Mouse (Mus musculus) heart, embryonic 16.5 days (tissue): ENCODE results near the gene Cep85l. TPM values are rescaled to one million over a fixed set of nuclear protein-coding genes. Genes with fewer than 3 reads are reported as not detected.

Experiments
- ATAC-seq: fragments of 200-750 bp; cut with Nextera tagmentation; replicated peaks from 2 replicates; pipeline ENCODE4 v1.8.0; 2017; ENCODE audit warnings: moderate number of reproducible peaks; ENCODE audit not compliant: insufficient read depth, low FRiP score; ENCODE audit errors: extremely low read depth
- H3K27ac ChIP-seq: fragments of 300-500 bp; sonication (generic); 2 replicates; pipeline ENCODE4 v1.5.1; 2014; ENCODE audit warnings: mild to moderate bottlenecking, low read length, control low read depth, moderate library complexity
- H3K27me3 ChIP-seq: fragments of 300-500 bp; sonication (generic); 2 replicates; pipeline ENCODE4 v1.6.1; 2014; ENCODE audit warnings: low read length, mixed read lengths; ENCODE audit not compliant: control insufficient read depth, insufficient read depth
- H3K36me3 ChIP-seq: fragments of 300-500 bp; sonication (generic); 2 replicates; pipeline ENCODE4 v1.6.1; 2014; ENCODE audit not compliant: control insufficient read depth, insufficient read depth
- H3K4me1 ChIP-seq: fragments of 300-500 bp; sonication (generic); 2 replicates; pipeline ENCODE4 v1.6.1; 2014; ENCODE audit warnings: low read length, mixed read lengths; ENCODE audit not compliant: control insufficient read depth, insufficient read depth
- H3K4me2 ChIP-seq: fragments of 300-500 bp; sonication (generic); 2 replicates; pipeline ENCODE4 v1.6.1; 2014; ENCODE audit warnings: low read depth, mild to moderate bottlenecking, control low read depth, low read length
- H3K4me3 ChIP-seq: fragments of 300-500 bp; sonication (generic); 2 replicates; pipeline ENCODE4 v1.5.1; 2014; ENCODE audit warnings: mild to moderate bottlenecking, control low read depth, low read length
- H3K9ac ChIP-seq: fragments of 300-500 bp; sonication (generic); 2 replicates; pipeline ENCODE4 v1.6.1; 2014; ENCODE audit warnings: low read length, control low read depth
- H3K9me3 ChIP-seq: fragments of 300-500 bp; sonication (generic); replicated peaks from 2 replicates; pipeline ENCODE4 v1.6.1; 2016; ENCODE audit warnings: low read length; ENCODE audit not compliant: control insufficient read depth
- WGBS: fragments of 180-500 bp; shearing (Covaris S2); extraction: QIAGEN DNeasy Blood & Tissue Kit; methylation state at CpG from one replicate; pipeline ENCODE4 v1.1.7; 2014; 5-methylcytosine and 5-hydroxymethylcytosine counted together
- polyA plus RNA-seq: library from polyadenylated mRNA; unstranded; fragments of >200 nt; fragmentation: Nextera tagmentation; extraction: Ambion mirVana; gene quantifications from 2 replicates; pipeline ENCODE4 v1.2.1, GENCODE M21; 2015

The Cep85l gene
- polyA plus RNA-seq, 1 experiment from 2014 or later: 4.7 TPM

DNA sequence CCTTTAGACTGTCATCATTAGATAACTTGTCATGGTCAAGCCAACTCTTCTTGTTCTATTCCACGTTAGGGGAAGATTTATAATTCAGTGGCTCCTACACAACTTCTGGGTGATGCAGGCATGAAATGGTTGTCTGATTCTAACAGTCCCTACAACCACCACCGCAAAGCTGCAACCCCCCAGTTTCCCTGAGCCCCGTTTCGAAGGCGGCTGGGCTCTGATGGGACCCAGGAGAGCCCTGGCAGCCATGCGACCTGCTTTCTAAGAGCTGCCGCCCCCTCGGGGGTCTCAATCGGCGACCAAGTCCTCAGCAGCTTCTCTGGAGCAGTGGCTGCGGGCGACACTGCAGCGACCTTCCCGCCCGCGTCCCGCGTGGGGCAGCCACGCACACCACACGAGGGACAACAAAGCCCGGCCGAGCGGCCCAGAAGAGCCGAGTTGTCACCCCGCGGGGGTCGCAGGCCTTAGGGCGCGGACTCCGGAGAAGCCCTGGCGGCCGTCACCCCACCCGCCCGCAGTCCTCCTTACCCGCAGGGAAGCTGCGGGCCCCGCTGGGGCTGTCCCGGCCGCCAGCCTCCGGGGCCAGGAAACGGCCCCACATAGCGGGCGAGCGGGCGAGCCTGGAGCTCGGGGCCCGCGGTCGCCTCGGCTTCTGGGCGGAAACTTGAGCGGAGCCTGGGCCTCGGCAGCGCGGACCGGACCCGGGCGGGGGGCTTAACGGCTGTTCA lies 602 bp downstream of the Cep85l start:
- under 1% methylated on average over 59 of the region's 59 CpGs for WGBS
- peak; percentile 79 for ATAC-seq
- H3K4me1 ChIP-seq: peaks cover 20% of the 10 kb centered on the region

DNA sequence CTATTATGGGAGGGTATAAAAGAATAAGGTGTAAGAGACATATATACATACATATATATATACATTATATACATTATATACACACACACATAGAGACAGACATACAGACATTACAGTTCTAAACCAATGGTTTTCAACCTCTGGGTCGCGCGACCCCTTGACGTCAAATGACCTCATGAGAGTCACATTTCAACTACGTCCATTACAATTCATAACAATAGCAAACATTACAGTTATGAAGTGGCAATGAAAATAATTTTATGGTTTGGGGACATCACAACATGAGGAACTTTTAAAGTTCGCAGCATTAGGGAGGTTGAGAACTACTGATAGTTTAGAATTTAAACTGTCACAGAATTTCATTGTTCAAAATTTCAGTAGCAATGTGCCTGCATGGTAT lies 1.5 kb downstream of the Cep85l start:
- no peak for ATAC-seq
- peak overlapping the region; percentile 73 for H3K4me2 ChIP-seq
- H3K9ac ChIP-seq: peak overlapping the region; percentile 96
- peaks cover 3% of the 10 kb centered on the region for H3K9me3 ChIP-seq
- H3K27ac ChIP-seq: 0 out of 2 replicates have a peak overlapping the region, but pooled peaks have one; percentile 20
- H3K27me3 ChIP-seq: no peaks in the 10 kb centered on the region
- H3K4me1 ChIP-seq: peaks cover 20% of the 10 kb centered on the region
- H3K4me3 ChIP-seq: peak overlapping the region; percentile 86
- 65% methylated on average over 6 of the region's 6 CpGs for WGBS
- no peaks in the 10 kb centered on the region; the same call in 1 of the 2 replicates for H3K36me3 ChIP-seq

More for the DNA sequence above, 602 bp downstream of the Cep85l start:
- Histone ChIP-seq H3K4me3 (peak overlapping the region; percentile 86), H3K9ac (peak overlapping the region; percentile 96), H3K36me3 (no peaks in the 10 kb centered on the region; the same call in 1 of the 2 replicates), H3K27ac (peak overlapping the region; percentile 93), H3K4me2 (peak overlapping the region; percentile 73), H3K9me3 (no peaks in the 10 kb centered on the region; the same call in 1 of the 2 replicates), H3K27me3 (no peaks in the 10 kb centered on the region)

DNA sequence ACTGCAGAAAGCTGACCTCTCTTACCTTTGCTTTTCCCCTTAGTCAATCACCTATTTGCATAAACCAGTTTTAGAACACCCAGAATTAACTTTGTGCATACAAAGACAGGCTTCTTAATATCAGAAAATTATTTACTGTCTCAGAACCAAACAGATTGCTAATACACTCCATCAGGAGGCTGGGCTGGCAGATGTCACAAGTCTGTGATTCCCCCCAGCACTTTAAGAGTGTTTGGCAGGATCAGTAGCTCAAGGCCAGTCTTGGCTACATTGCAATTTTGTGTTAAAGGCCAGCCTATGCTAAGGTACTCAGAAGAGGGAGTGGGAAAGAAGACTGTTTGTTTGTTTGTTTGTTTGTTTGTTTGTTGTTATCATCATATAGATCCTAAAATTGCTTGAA lies 2.7 kb downstream of the Cep85l start:
- Histone ChIP-seq H3K4me2 (peak overlapping the region; percentile 41; the same call in 1 of the 2 replicates), H3K36me3 (peaks cover under 1% of the 10 kb centered on the region; the same call in 1 of the 2 replicates), H3K9ac (peak overlapping the region; percentile 57), H3K4me3 (no peak overlapping the region), H3K27me3 (no peaks in the 10 kb centered on the region), H3K27ac (no peak overlapping the region), H3K9me3 (peaks cover 3% of the 10 kb centered on the region), H3K4me1 (peaks cover 20% of the 10 kb centered on the region)
- ATAC-seq: no peak

DNA sequence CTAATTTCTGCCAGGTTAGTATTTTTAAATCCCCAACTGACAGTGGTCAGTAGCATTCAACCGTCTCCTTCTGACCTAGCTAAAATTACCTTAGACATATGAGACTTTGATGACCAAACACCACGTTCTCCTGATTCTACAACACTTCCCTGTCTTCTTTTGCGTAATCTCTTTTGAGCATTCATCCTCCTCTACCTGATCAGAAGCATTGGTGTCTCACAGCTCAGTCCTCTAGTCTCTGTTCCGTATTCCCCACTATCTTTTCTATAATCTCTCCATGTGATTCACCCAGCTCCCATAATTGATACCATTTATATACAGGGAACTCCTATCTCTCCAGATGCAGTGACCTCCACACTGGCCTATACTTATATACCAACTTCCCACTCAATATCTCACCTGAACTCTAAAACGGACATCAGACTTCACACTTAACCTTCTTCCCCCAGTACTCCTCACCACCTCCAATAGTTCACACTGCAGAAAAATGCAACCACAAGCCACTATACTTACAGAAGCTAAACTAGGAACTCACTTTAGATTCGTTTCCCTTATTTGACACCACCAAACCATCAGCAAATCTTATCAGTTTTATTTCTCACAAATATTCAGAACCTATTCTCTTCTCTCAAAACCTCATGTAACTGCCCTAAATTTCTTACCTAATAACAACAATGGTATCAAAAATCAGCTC lies 5.7 kb downstream of the Cep85l start:
- 88% methylated on average over 6 of the region's 6 CpGs for WGBS
- Histone ChIP-seq H3K27me3 (no peaks in the 10 kb centered on the region), H3K4me1 (peaks cover 15% of the 10 kb centered on the region), H3K9ac (no peak overlapping the region), H3K27ac (no peak overlapping the region), H3K4me3 (no peak overlapping the region), H3K9me3 (peaks cover 18% of the 10 kb centered on the region), H3K4me2 (no peak overlapping the region), H3K36me3 (peaks cover 15% of the 10 kb centered on the region)
- ATAC-seq: no peak

DNA sequence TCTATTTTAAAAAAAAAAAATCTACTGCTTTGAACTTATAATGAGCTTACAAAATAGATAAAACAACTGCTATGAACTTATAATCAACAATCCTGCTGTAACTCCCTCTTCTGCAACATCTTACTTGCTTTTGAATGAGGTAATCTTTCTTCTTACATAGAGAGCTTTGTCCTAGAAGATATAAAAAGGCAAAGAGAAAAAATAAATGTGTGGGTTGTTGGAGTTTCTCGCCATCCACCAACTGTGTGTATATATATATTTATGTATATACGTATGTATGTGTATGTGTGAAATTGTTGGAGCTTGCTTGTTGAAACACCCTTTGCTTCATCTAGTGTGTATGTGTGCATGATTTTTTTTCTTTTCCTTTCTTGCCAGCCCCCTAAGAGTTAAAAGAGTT lies 12.5 kb downstream of the Cep85l start:
- H3K9me3 ChIP-seq: peaks cover 25% of the 10 kb centered on the region
- 89% methylated on average over 2 of the region's 2 CpGs for WGBS
- no peaks in the 10 kb centered on the region; the same call in 1 of the 2 replicates for H3K4me1 ChIP-seq
- ATAC-seq: no peak
- no peak overlapping the region for H3K4me2 ChIP-seq
- no peaks in the 10 kb centered on the region for H3K27me3 ChIP-seq
- no peak overlapping the region for H3K4me3 ChIP-seq
- no peak overlapping the region for H3K9ac ChIP-seq
- peaks cover 21% of the 10 kb centered on the region for H3K36me3 ChIP-seq
- no peak overlapping the region for H3K27ac ChIP-seq

DNA sequence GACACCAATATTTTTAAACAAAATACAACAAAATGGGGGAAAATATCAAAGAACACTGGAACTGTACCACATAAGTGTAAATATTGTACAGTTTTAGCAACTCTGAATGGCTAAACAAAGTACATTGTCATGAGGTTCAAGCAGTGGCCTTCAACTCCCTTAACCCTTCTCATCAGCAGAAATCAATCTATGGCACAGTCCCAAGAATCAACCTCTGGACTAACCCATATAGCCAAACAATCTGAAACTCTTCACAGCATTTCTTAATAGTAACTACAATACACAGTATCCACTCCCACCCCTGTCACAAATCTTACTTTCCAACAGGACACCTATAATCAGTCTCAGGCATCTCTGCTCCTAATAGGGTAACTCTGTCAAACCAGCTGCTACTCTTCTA lies 15.4 kb downstream of the Cep85l start:
- H3K4me1 ChIP-seq: no peaks in the 10 kb centered on the region; the same call in 1 of the 2 replicates
- H3K9ac ChIP-seq: no peak overlapping the region
- no peaks in the 10 kb centered on the region for H3K27me3 ChIP-seq
- peaks cover 7% of the 10 kb centered on the region for H3K36me3 ChIP-seq
- no peak overlapping the region for H3K4me3 ChIP-seq
- H3K4me2 ChIP-seq: no peak overlapping the region
- H3K27ac ChIP-seq: no peak overlapping the region
- no peak for ATAC-seq
- peaks cover 9% of the 10 kb centered on the region for H3K9me3 ChIP-seq

DNA sequence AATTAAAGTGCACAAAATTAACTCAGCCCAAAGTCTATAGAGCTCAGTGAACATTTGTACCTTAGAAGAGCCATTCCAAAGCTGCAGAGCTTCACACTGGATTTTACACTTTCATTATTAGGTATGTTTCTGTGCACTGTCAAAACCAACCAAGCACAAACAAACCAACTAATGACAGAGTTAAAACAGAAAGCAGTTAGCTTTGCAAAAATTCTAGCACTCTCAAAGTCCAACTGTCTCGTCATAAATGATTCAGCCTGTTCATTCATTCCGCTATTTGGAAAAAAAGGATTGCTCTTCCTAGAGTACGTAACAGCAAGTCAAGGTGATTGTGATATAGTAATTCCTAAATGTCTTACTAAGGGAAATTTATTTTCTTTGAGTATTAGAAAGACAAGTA lies 20.7 kb downstream of the Cep85l start:
- Histone ChIP-seq H3K4me2 (no peak overlapping the region), H3K27ac (no peak overlapping the region), H3K4me3 (no peak overlapping the region), H3K4me1 (no peaks in the 10 kb centered on the region; the same call in 1 of the 2 replicates), H3K27me3 (no peaks in the 10 kb centered on the region), H3K9me3 (peaks cover 7% of the 10 kb centered on the region), H3K36me3 (peaks cover 26% of the 10 kb centered on the region), H3K9ac (no peak overlapping the region)
- WGBS: 91% methylated on average over 3 of the region's 3 CpGs
- no peak for ATAC-seq

DNA sequence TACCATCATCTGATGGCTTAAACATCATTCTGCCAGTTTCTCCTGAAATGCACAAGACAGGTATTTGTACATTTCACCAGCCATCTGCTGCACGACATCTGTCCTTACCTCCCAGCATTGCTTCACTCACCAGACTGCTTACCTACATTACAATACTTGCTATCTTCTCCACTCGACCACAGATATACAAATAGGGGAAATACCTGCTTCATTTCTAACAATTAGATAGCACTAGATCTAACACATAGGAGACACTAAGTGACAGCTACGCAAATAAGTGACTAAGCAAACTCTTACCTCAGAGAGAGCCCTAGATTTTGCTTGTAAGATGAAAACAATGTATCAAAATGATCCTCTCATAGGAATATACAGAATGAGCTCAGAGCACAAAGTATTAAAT lies 26.1 kb downstream of the Cep85l start:
- H3K9me3 ChIP-seq: no peaks in the 10 kb centered on the region
- no peaks in the 10 kb centered on the region for H3K27me3 ChIP-seq
- H3K4me2 ChIP-seq: no peak overlapping the region
- no peak overlapping the region for H3K9ac ChIP-seq
- 0 out of 2 replicates have a peak, but pooled peaks cover 1% of the 10 kb centered on the region for H3K4me1 ChIP-seq
- no peak overlapping the region for H3K4me3 ChIP-seq
- no peak for ATAC-seq
- WGBS: 71% methylated on average over 3 of the region's 3 CpGs
- no peak overlapping the region for H3K27ac ChIP-seq
- peaks cover 23% of the 10 kb centered on the region for H3K36me3 ChIP-seq

DNA sequence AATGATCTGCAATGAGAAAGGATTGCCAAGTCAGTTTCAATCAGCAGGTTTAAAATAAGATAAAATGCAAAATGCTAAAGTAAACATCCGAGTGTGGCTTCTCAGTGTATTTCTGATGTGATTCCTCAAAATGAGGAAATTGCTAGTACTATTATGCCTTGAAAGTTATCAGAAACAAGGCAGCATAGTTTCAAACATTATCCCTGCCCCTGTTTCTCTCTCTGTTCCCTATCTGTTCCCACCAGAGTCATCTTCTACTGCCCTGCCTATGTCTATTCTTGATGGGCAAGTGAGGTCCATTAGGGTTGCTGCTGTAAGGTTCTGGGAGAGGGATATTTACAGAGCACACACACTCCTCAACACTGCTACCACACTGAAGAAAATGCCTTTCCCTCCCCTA lies 30.5 kb downstream of the Cep85l start:
- Histone ChIP-seq H3K27me3 (no peaks in the 10 kb centered on the region), H3K4me3 (no peak overlapping the region), H3K36me3 (peaks cover 13% of the 10 kb centered on the region; the same call in 1 of the 2 replicates), H3K9ac (no peak overlapping the region), H3K4me1 (0 out of 2 replicates have a peak, but pooled peaks cover 4% of the 10 kb centered on the region), H3K27ac (no peak overlapping the region), H3K4me2 (no peak overlapping the region), H3K9me3 (no peaks in the 10 kb centered on the region)
- ATAC-seq: no peak
- WGBS: 83% methylated on average over 1 of the region's 1 CpGs
